ENCODE assay signal across 7 mouse cellular contexts in genomic region chr5:142814711-142815420, GRCm38 (mm10). TPM values are rescaled to one million over a fixed set of nuclear protein-coding genes. Genes with fewer than 3 reads are reported as not detected.
DNase-seq lines count a peak whose midpoint lies in the region; ATAC-seq and TF ChIP-seq lines count a peak whose summit lies in the region.

No protein-coding gene starts in this region.

- dilution Hi-C loops in CH12.LX (cut with MboI; ENCODE audit: extremely low pct_ligation_motif_present, extremely low pct_unique_long_range_greater_than_20kb, low sequenced_read_pairs), result no loop called here

- TF ChIP-seq POLR2A in CH12.LX (IDR thresholded peaks at IDR 0.05; ENCODE audit: low read depth, low read length), result no peak

- TF ChIP-seq RAD21 in CH12.LX (IDR thresholded peaks at IDR 0.05; ENCODE audit: low read depth, low read length), result no peak

- H3K4me2 ChIP-seq in CH12.LX (ENCODE audit: insufficient read depth, low read depth, poor library complexity, severe bottlenecking), result peak overlapping the region; percentile 65; the same call in 1 of the 2 replicates
- H3K4me2 ChIP-seq in embryonic facial prominence, embryonic 15.5 days (replicated peaks), result peak overlapping the region; percentile 73
- peak overlapping the region; percentile 92 for H3K4me2 ChIP-seq in heart, postnatal 0 days (ENCODE audit: low read depth, low read length)
- H3K4me2 ChIP-seq in stomach, postnatal 0 days (replicated peaks; ENCODE audit: low read depth), result peak overlapping the region; percentile 98

- TF ChIP-seq CTCF in CH12.LX (conservative IDR thresholded peaks at IDR 0.05 in 1 of 2, IDR thresholded peaks at IDR 0.05 in 1 of 2; ENCODE audit: low read depth in 2 of 2, low read length in 2 of 2), result no peak
- no peak for TF ChIP-seq CTCF in heart, postnatal 0 days (IDR thresholded peaks at IDR 0.05; ENCODE audit: low read depth)
- no peak for TF ChIP-seq CTCF in stomach, postnatal 0 days (IDR thresholded peaks at IDR 0.05; ENCODE audit: low read depth)

- H3K4me3 ChIP-seq in CH12.LX (replicated peaks in 1 of 3; ENCODE audit: low read depth in 2 of 3, low read length in 2 of 3, poor library complexity in 1 of 3), result peak overlapping the region; percentile 54 to 78 (median 57)
- H3K4me3 ChIP-seq in embryonic facial prominence, embryonic 15.5 days (replicated peaks), result peak overlapping the region; percentile 91
- H3K4me3 ChIP-seq in heart, postnatal 0 days (ENCODE audit: low read depth, low read length), result peak overlapping the region; percentile 88
- H3K4me3 ChIP-seq in midbrain, embryonic 10.5 days, result peak overlapping the region; percentile 99
- H3K4me3 ChIP-seq in stomach, postnatal 0 days (ENCODE audit: low read depth, low read length), result peak overlapping the region; percentile 99

- in situ Hi-C loops in CH12.LX (cut with MboI; ENCODE audit: low pct_ligation_motif_present, low pct_unique_long_range_greater_than_20kb, low sequenced_read_pairs), result loop anchor here (10.0 kb wide), 1 partner anchor 50 kb away; no protein-coding TSS in a partner anchor

- H3K36me3 ChIP-seq in CH12.LX (replicated peaks in 1 of 2; ENCODE audit: control insufficient read depth in 1 of 2, insufficient read depth in 1 of 2, low read length in 1 of 2), result no peaks in the 10 kb centered on the region
- peaks cover 2% of the 10 kb centered on the region; the same call in 1 of the 2 replicates for H3K36me3 ChIP-seq in embryonic facial prominence, embryonic 15.5 days
- H3K36me3 ChIP-seq in heart, postnatal 0 days (replicated peaks; ENCODE audit: control insufficient read depth, insufficient read depth, low read length), result no peaks in the 10 kb centered on the region
- H3K36me3 ChIP-seq in midbrain, embryonic 10.5 days, result peaks cover 19% of the 10 kb centered on the region
- H3K36me3 ChIP-seq in stomach, postnatal 0 days (ENCODE audit: control insufficient read depth, insufficient read depth, low read length), result no peaks in the 10 kb centered on the region

- DNase-seq in CH12.LX (ENCODE audit: extremely low read depth), result no peak
- no peak for DNase-seq in heart, postnatal 0 days (ENCODE audit: low spot score)
- peak; percentile 61 for DNase-seq in kidney, postnatal 14 days
- peak; percentile 54 for DNase-seq in midbrain, embryonic 10.5 days (ENCODE audit: low spot score)
- peak; percentile 49 for DNase-seq in stomach, postnatal 0 days (ENCODE audit: low spot score)

- TF ChIP-seq EP300 in CH12.LX (IDR thresholded peaks at IDR 0.05; ENCODE audit: low read length), result no peak
- no peak for TF ChIP-seq EP300 in heart, postnatal 0 days (IDR thresholded peaks at IDR 0.05; ENCODE audit: low read depth)
- no peak for TF ChIP-seq EP300 in stomach, postnatal 0 days (optimal IDR thresholded peaks at IDR 0.05)

- no peaks in the 10 kb centered on the region for H3K79me2 ChIP-seq in CH12.LX (replicated peaks; ENCODE audit: control insufficient read depth, extremely low read depth, insufficient read depth, poor library complexity, severe bottlenecking)

- H3K9ac ChIP-seq in CH12.LX (ENCODE audit: insufficient read depth, low read depth), result peak overlapping the region; percentile 39
- peak overlapping the region; percentile 100 for H3K9ac ChIP-seq in embryonic facial prominence, embryonic 15.5 days
- H3K9ac ChIP-seq in heart, postnatal 0 days (replicated peaks; ENCODE audit: low read depth, low read length), result peak overlapping the region; percentile 98
- H3K9ac ChIP-seq in stomach, postnatal 0 days (ENCODE audit: low read length), result peak overlapping the region; percentile 100

- peak; percentile 18 for ATAC-seq in activated CD4-positive, CD25-positive, alpha-beta regulatory T cell, adult 4 months
- no peak for ATAC-seq in embryonic facial prominence, embryonic 15.5 days (ENCODE audit: insufficient number of reproducible peaks, low FRiP score, low TSS enrichment, low read depth)
- no peak for ATAC-seq in heart, postnatal 0 days (ENCODE audit: insufficient read depth, low read depth)
- 0 out of 2 replicates have a peak, but pooled peaks have one; percentile 1 for ATAC-seq in stomach, postnatal 0 days (ENCODE audit: low FRiP score, low TSS enrichment)

- H3K27ac ChIP-seq in CH12.LX (ENCODE audit: insufficient read depth, low read depth), result no peak overlapping the region
- peak overlapping the region; percentile 100 for H3K27ac ChIP-seq in embryonic facial prominence, embryonic 15.5 days (replicated peaks)
- H3K27ac ChIP-seq in heart, postnatal 0 days (ENCODE audit: low read depth), result peak overlapping the region; percentile 99
- H3K27ac ChIP-seq in midbrain, embryonic 10.5 days (replicated peaks), result peak overlapping the region; percentile 100
- H3K27ac ChIP-seq in stomach, postnatal 0 days (replicated peaks), result peak overlapping the region; percentile 100

- no peaks in the 10 kb centered on the region; a peak in 1 of 4 replicates for H3K4me1 ChIP-seq in CH12.LX (ENCODE audit: control insufficient read depth in 1 of 2, insufficient read depth in 2 of 2)
- peaks cover 36% of the 10 kb centered on the region for H3K4me1 ChIP-seq in embryonic facial prominence, embryonic 15.5 days
- H3K4me1 ChIP-seq in heart, postnatal 0 days (ENCODE audit: control insufficient read depth, insufficient read depth), result peaks cover 27% of the 10 kb centered on the region
- H3K4me1 ChIP-seq in midbrain, embryonic 10.5 days, result peaks cover 56% of the 10 kb centered on the region
- H3K4me1 ChIP-seq in stomach, postnatal 0 days (replicated peaks; ENCODE audit: control insufficient read depth, insufficient read depth), result peaks cover 4% of the 10 kb centered on the region

- H3K9me3 ChIP-seq in CH12.LX (replicated peaks; ENCODE audit: low read length), result peaks cover 17% of the 10 kb centered on the region
- H3K9me3 ChIP-seq in embryonic facial prominence, embryonic 15.5 days (replicated peaks), result no peaks in the 10 kb centered on the region
- no peaks in the 10 kb centered on the region for H3K9me3 ChIP-seq in heart, postnatal 0 days (replicated peaks; ENCODE audit: control insufficient read depth, low read length)
- H3K9me3 ChIP-seq in midbrain, embryonic 10.5 days (replicated peaks), result no peaks in the 10 kb centered on the region
- no peaks in the 10 kb centered on the region for H3K9me3 ChIP-seq in stomach, postnatal 0 days (ENCODE audit: control insufficient read depth, low read length)

- WGBS in embryonic facial prominence, embryonic 15.5 days, result under 1% methylated on average over 58 of the region's 62 CpGs
- 1% methylated on average over 58 of the region's 62 CpGs for WGBS in heart, postnatal 0 days
- WGBS in midbrain, embryonic 10.5 days, result under 1% methylated on average over 62 of the region's 62 CpGs
- WGBS in stomach, postnatal 0 days, result under 1% methylated on average over 62 of the region's 62 CpGs

- H3K27me3 ChIP-seq in CH12.LX (replicated peaks), result peaks cover 50% of the 10 kb centered on the region
- no peaks in the 10 kb centered on the region for H3K27me3 ChIP-seq in embryonic facial prominence, embryonic 15.5 days
- no peaks in the 10 kb centered on the region for H3K27me3 ChIP-seq in heart, postnatal 0 days (ENCODE audit: control insufficient read depth, insufficient read depth, low read length)
- H3K27me3 ChIP-seq in midbrain, embryonic 10.5 days (ENCODE audit: low read depth, poor library complexity, severe bottlenecking), result no peaks in the 10 kb centered on the region
- H3K27me3 ChIP-seq in stomach, postnatal 0 days (ENCODE audit: control insufficient read depth, insufficient read depth, low read length), result no peaks in the 10 kb centered on the region

TF ChIP-seq in CH12.LX, 34 proteins besides CTCF, POLR2A, EP300 and RAD21:
- no peak for TF ChIP-seq ZMIZ1 (IDR thresholded peaks at IDR 0.05; ENCODE audit: low read depth, low read length)
- TF ChIP-seq CHD2 (IDR thresholded peaks at IDR 0.05; ENCODE audit: low read length), result no peak
- no peak for TF ChIP-seq KAT2A (IDR thresholded peaks at IDR 0.05; ENCODE audit: insufficient replicate concordance, low read length)
- peak; percentile 46; the same call in 1 of the 2 replicates for TF ChIP-seq UBTF (IDR thresholded peaks at IDR 0.05; ENCODE audit: low read depth, low read length)
- no peak for TF ChIP-seq SMC3 (IDR thresholded peaks at IDR 0.05; ENCODE audit: low read depth, low read length)
- TF ChIP-seq USF1 (IDR thresholded peaks at IDR 0.05; ENCODE audit: low read depth, low read length), result no peak
- no peak for TF ChIP-seq ELF1 (IDR thresholded peaks at IDR 0.05; ENCODE audit: low read depth, low read length)
TF ChIP-seq in CH12.LX: peak in this region for 1.

RNA-seq across cellular contexts. Expression of gene Tnrc18, which starts 2.6 kb away (rescaled TPM):
- total RNA-seq in CH12.LX (2012; rRNA removed) (5.2 and 5.4 TPM in 2 replicates), CH12.LX (2014; rRNA removed) (0.71 and 0.80 TPM in 2 replicates)
- 7.7 and 8.0 TPM in 2 replicates for polyA plus RNA-seq in CH12.LX (2012; ENCODE audit: insufficient read length, low read depth)
- 1 to 10 TPM; 4.1 to 4.3 TPM for polyA plus RNA-seq in activated CD4-positive, CD25-positive, alpha-beta regulatory T cell, adult 4 months (2017; shearing (Covaris generic))
- polyA plus RNA-seq in embryonic facial prominence, embryonic 15.5 days (2015; fragmentation: Nextera tagmentation; extraction: Ambion mirVana), result 39.1 and 43.4 TPM in 2 replicates
- 69.3 and 79.0 TPM in 2 replicates for total RNA-seq in heart, postnatal 0 days (2014; rRNA removed; ENCODE audit: low replicate concordance)
- 10.4 TPM in 2 replicates for polyA plus RNA-seq in heart, postnatal 0 days (2015; fragmentation: Nextera tagmentation; extraction: Ambion mirVana)
- 18.7 and 23.2 TPM in 2 replicates for polyA plus RNA-seq in midbrain, embryonic 10.5 days (2016; fragmentation: Nextera tagmentation; extraction: Ambion mirVana)
- 12.0 and 12.5 TPM in 2 replicates for polyA plus RNA-seq in stomach, postnatal 0 days (2015; fragmentation: Nextera tagmentation; extraction: Ambion mirVana)

Comparison
In these comparisons a context has a peak if more than half of its experiments do, and no peak if none do; other contexts are left out.
1. DNase-seq: peak in kidney, postnatal 14 days (single experiment), midbrain, embryonic 10.5 days (single experiment) and stomach, postnatal 0 days (single experiment); none in CH12.LX (single experiment) and heart, postnatal 0 days (single experiment).
2. H3K9ac ChIP-seq: peak in every context shown above with its lines; median percentile 100 in embryonic facial prominence, embryonic 15.5 days; 100 in stomach, postnatal 0 days; 98 in heart, postnatal 0 days; 39 in CH12.LX.
3. ATAC-seq: peak in activated CD4-positive, CD25-positive, alpha-beta regulatory T cell, adult 4 months (single experiment) and stomach, postnatal 0 days (single experiment); none in embryonic facial prominence, embryonic 15.5 days (single experiment) and heart, postnatal 0 days (single experiment).
4. Peak in every context shown above with its lines, with median percentiles within 50 percentile points of each other: H3K4me2 ChIP-seq and H3K4me3 ChIP-seq.